8 mouse cellular contexts compared by ENCODE assay signal in genomic region chr2:153607870-153608515, GRCm38 (mm10). TPM values are rescaled to one million over a fixed set of nuclear protein-coding genes. Genes with fewer than 3 reads are reported as not detected.
DNase-seq lines count a peak whose midpoint lies in the region; ATAC-seq lines count a peak whose summit lies in the region.

No protein-coding gene starts in this region.

- H3K4me2 ChIP-seq in hindbrain, embryonic 16.5 days (ENCODE audit: low read length), result no peak overlapping the region
- H3K4me2 ChIP-seq in hindbrain, embryonic 14.5 days (replicated peaks), result no peak overlapping the region

- intact Hi-C loops in heart, postnatal 36 days (cut with DNase I), result no loop called here

- 70% methylated on average over 13 of the region's 13 CpGs for WGBS in hindbrain, embryonic 16.5 days
- WGBS in hindbrain, embryonic 14.5 days, result 77% methylated on average over 13 of the region's 13 CpGs

- H3K9ac ChIP-seq in hindbrain, embryonic 16.5 days (ENCODE audit: low read depth, low read length), result no peak overlapping the region; the same call in 1 of the 2 replicates
- H3K9ac ChIP-seq in hindbrain, embryonic 14.5 days, result no peak overlapping the region

- no peak overlapping the region for H3K4me3 ChIP-seq in hindbrain, embryonic 16.5 days (ENCODE audit: low read length)
- no peak overlapping the region for H3K4me3 ChIP-seq in hindbrain, embryonic 14.5 days (replicated peaks; ENCODE audit: low read length)

- H3K27me3 ChIP-seq in hindbrain, embryonic 16.5 days (replicated peaks; ENCODE audit: control insufficient read depth, insufficient read depth, low read length), result no peaks in the 10 kb centered on the region
- H3K27me3 ChIP-seq in hindbrain, embryonic 14.5 days (ENCODE audit: control insufficient read depth, insufficient read depth, low read length), result no peaks in the 10 kb centered on the region

- no peaks in the 10 kb centered on the region for H3K9me3 ChIP-seq in hindbrain, embryonic 16.5 days (ENCODE audit: control insufficient read depth, low read length)
- H3K9me3 ChIP-seq in hindbrain, embryonic 14.5 days (ENCODE audit: control insufficient read depth, low read length), result no peaks in the 10 kb centered on the region

- no peak for DNase-seq in hindbrain, embryonic 14.5 days (ENCODE audit: low spot score)
- peak; percentile 27 for DNase-seq in T-cell, adult 2 months (ENCODE audit: low spot score)
- DNase-seq in cerebellum, postnatal 36 days, result peak; percentile 85 to 89
- peak; percentile 44 to 50 for DNase-seq in heart, postnatal 36 days
- no peak for DNase-seq in layer of hippocampus, adult 18-20 months (ENCODE audit: low spot score in 2 of 2)
- DNase-seq in left cerebral cortex, adult 8-10 months (ENCODE audit: low spot score in 2 of 2), result no peak

- peak; percentile 62 for ATAC-seq in hindbrain, embryonic 16.5 days
- ATAC-seq in hindbrain, embryonic 14.5 days (ENCODE audit: low FRiP score), result no peak
- peak; percentile 68 for ATAC-seq in megakaryocyte progenitor cell, adult 5-6 weeks (replicated peaks; ENCODE audit: poor library complexity)

- 0 out of 2 replicates have a peak overlapping the region, but pooled peaks have one; percentile 12 for H3K27ac ChIP-seq in hindbrain, embryonic 16.5 days (ENCODE audit: low read depth, low read length)
- H3K27ac ChIP-seq in hindbrain, embryonic 14.5 days, result no peak overlapping the region

- H3K4me1 ChIP-seq in hindbrain, embryonic 16.5 days (ENCODE audit: control insufficient read depth, insufficient read depth, low read depth, low read length), result peaks cover 17% of the 10 kb centered on the region
- H3K4me1 ChIP-seq in hindbrain, embryonic 14.5 days (replicated peaks; ENCODE audit: control insufficient read depth, insufficient read depth, low read length), result peaks cover 5% of the 10 kb centered on the region; the same call in 1 of the 2 replicates

- H3K36me3 ChIP-seq in hindbrain, embryonic 16.5 days (ENCODE audit: control insufficient read depth, insufficient read depth, low read length), result no peaks in the 10 kb centered on the region
- no peaks in the 10 kb centered on the region for H3K36me3 ChIP-seq in hindbrain, embryonic 14.5 days (replicated peaks; ENCODE audit: control insufficient read depth, insufficient read depth)

RNA-seq across cellular contexts. Expression of gene Commd7, which starts 24.6 kb away (rescaled TPM):
- 93.4 and 94.7 TPM in 2 replicates for polyA plus RNA-seq in hindbrain, embryonic 16.5 days (2015; fragmentation: Nextera tagmentation; extraction: Ambion mirVana)
- 78.6 and 79.8 TPM in 2 replicates for polyA plus RNA-seq in hindbrain, embryonic 14.5 days (2014; fragmentation: Nextera tagmentation; extraction: Ambion mirVana)
- total RNA-seq in heart, postnatal 36 days (2021), result 10 to 100 TPM; 11.0 to 12.2 TPM
- total RNA-seq in megakaryocyte progenitor cell, adult 5-6 weeks (2015), result 37.2 and 45.9 TPM in 2 replicates
- total RNA-seq in megakaryocyte progenitor cell, adult 5-6 weeks (2017), result 32.2 and 43.8 TPM in 2 replicates
- 10 to 100 TPM; 30.6 to 31.5 TPM for total RNA-seq in layer of hippocampus, adult 18-20 months (2021)
- total RNA-seq in left cerebral cortex, adult 8-10 months (2022), result 10 to 100 TPM; 26.1 to 31.6 (median 28.6) TPM

RNA-seq across cellular contexts. Expression of gene Dnmt3b, which starts 41.3 kb away (rescaled TPM):
- polyA plus RNA-seq in hindbrain, embryonic 16.5 days (2015; fragmentation: Nextera tagmentation; extraction: Ambion mirVana), result 3.1 and 4.2 TPM in 2 replicates
- polyA plus RNA-seq in hindbrain, embryonic 14.5 days (2014; fragmentation: Nextera tagmentation; extraction: Ambion mirVana), result 4.2 and 4.3 TPM in 2 replicates
- 1 to 10 TPM; 1.1 to 1.2 TPM for total RNA-seq in heart, postnatal 36 days (2021)
- 15.0 and 17.8 TPM in 2 replicates for total RNA-seq in megakaryocyte progenitor cell, adult 5-6 weeks (2015)
- 15.2 and 16.7 TPM in 2 replicates for total RNA-seq in megakaryocyte progenitor cell, adult 5-6 weeks (2017)
- total RNA-seq in layer of hippocampus, adult 18-20 months (2021), result 1 to 10 TPM in 1 of 2 experiments, under 1 TPM in 1; 0.87 to 1.5 TPM
- total RNA-seq in left cerebral cortex, adult 8-10 months (2022), result 1 to 10 TPM in 3 of 4 experiments, under 1 TPM in 1; 0.57 to 1.5 (median 1.0) TPM

Comparison
In these comparisons a context has a peak if more than half of its experiments do, and no peak if none do; other contexts are left out.
1. DNase-seq: peak in T-cell, adult 2 months (single experiment), cerebellum, postnatal 36 days (2 of 2) and heart, postnatal 36 days (2 of 2); none in hindbrain, embryonic 14.5 days (single experiment), layer of hippocampus, adult 18-20 months (0 of 2) and left cerebral cortex, adult 8-10 months (0 of 2).
2. RNA of gene Dnmt3b, which starts 41.3 kb away (total RNA-seq): 15.0 to 17.8 TPM in megakaryocyte progenitor cell, adult 5-6 weeks; 0.87 to 1.5 TPM in layer of hippocampus, adult 18-20 months, 1.1 to 1.2 TPM in heart, postnatal 36 days and 0.57 to 1.5 TPM in left cerebral cortex, adult 8-10 months; every median in the first group is over 4 times any median in the second.